Mouse (Mus musculus) brain, embryonic 14.5 days (tissue): Measurements from ENCODE around the gene Capza3.

Experiments
- CTCF ChIP-seq: fragments of 200-500 bp; IDR thresholded peaks from 2 replicates; pipeline ENCODE4 v1.5.1; 2012; ENCODE audit warnings: inconsistent platforms, mild to moderate bottlenecking, moderate library complexity, borderline replicate concordance; ENCODE audit not compliant: insufficient read depth, insufficient read length; ENCODE audit errors: extremely low read depth
- POLR2A ChIP-seq: fragments of 200-500 bp; IDR thresholded peaks from 2 replicates; pipeline ENCODE4 v1.6.1; 2012; ENCODE audit warnings: mild to moderate bottlenecking, inconsistent platforms, borderline replicate concordance; ENCODE audit not compliant: poor library complexity, insufficient read depth, insufficient read length, severe bottlenecking; ENCODE audit errors: extremely low read depth

DNA sequence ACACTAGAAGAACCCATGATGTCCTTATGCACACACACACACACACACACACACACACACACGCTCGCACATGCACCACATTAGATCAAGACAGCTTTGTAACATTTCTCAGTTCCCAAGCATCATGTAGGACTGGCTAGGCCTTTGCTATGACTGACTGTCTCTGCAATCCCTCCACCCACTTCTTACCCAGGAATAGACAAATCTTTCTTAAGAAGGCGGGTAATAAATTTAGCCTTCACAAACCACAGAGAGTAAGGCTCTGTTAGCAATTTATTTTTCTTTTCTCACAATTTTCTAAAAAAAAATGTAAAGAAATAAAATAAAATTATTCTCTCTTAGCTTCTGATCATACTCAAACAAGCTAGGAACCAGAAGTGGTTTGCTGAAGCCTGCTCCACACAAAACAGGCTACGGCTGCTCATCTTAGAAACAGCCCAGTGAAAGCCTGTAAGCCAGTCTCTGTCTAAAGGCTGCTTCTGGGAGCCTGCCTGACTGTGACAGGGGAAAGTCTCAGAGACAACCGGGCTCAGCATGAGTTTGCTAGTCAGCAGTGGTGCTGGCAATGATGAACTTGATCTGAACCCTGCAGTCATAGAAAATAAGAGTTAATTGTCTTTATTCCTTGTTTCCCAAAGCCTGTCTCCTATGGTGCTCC lies 13.3 kb downstream of the Capza3 start:
- TF ChIP-seq POLR2A (no peak), CTCF (no peak)
